Mouse (Mus musculus) splenic B cell, adult 2 months (primary cell): Measurements from ENCODE around the gene Hist1h1e.
A peak's percentile ranks its signal among the peaks of the same experiment; 100 is the strongest.
"Not testable (repeated sequence)": the region's sequence is repeated elsewhere in the genome, so short reads cannot be mapped to it uniquely, and the experiment has no call there.

ENCODE experiments used
- DNase-seq: peaks from one replicate; pipeline ENCODE4 v3.0.0-alpha.2; 2011; ENCODE audit warnings: low read depth, low spot score
- H3K27me3 ChIP-seq: 2 replicates; pipeline ENCODE4 v1.6.1; 2012; ENCODE audit warnings: mild to moderate bottlenecking, low read length, moderate library complexity, mixed read lengths; ENCODE audit not compliant: control insufficient read depth, poor library complexity, insufficient read depth, severe bottlenecking
- H3K36me3 ChIP-seq: 2 replicates; pipeline ENCODE4 v1.6.1; 2012; ENCODE audit warnings: mild to moderate bottlenecking, low read length, moderate library complexity, mixed read lengths; ENCODE audit not compliant: control insufficient read depth, poor library complexity, insufficient read depth, severe bottlenecking

The Hist1h1e gene

GRCm38 (mm10) chr13:23622175-23622671 lies at the start of gene Hist1h1e:
Gene Hist1h1e, minus strand, starts transcription at chr13:23622558.
- not testable (repeated sequence) for H3K27me3 ChIP-seq, H3K36me3 ChIP-seq
- peak; percentile 94 for DNase-seq

- Histone ChIP-seq H3K27me3 (no peaks in the 10 kb centered on the region), H3K36me3 (no peaks in the 10 kb centered on the region)
- no peak for DNase-seq
Measured at GRCm38 (mm10) chr13:23662536-23662935, 40.2 kb upstream of the Hist1h1e start.

- H3K36me3 ChIP-seq, result no peaks in the 10 kb centered on the region
- DNase-seq, result no peak
- H3K27me3 ChIP-seq, result no peaks in the 10 kb centered on the region
Measured at GRCm38 (mm10) chr13:23659636-23660366, 37.4 kb upstream of the Hist1h1e start.

GRCm38 (mm10) chr13:23630653-23631052 lies 8.3 kb upstream of the Hist1h1e start:
- peak; percentile 60 for DNase-seq
- Histone ChIP-seq H3K36me3 (no peaks in the 10 kb centered on the region), H3K27me3 (no peaks in the 10 kb centered on the region)

GRCm38 (mm10) chr13:23622861-23623450 lies 598 bp upstream of the Hist1h1e start:
- H3K27me3 ChIP-seq, result no peaks in the 10 kb centered on the region
- H3K36me3 ChIP-seq, result no peaks in the 10 kb centered on the region
- peak; percentile 27 for DNase-seq

- no peaks in the 10 kb centered on the region for H3K36me3 ChIP-seq
- no peaks in the 10 kb centered on the region for H3K27me3 ChIP-seq
- peak; percentile 89 for DNase-seq
Measured at GRCm38 (mm10) chr13:23621532-23622174, 705 bp downstream of the Hist1h1e start.

- peak; percentile 94 for DNase-seq
- Histone ChIP-seq H3K36me3 (no peaks in the 10 kb centered on the region), H3K27me3 (no peaks in the 10 kb centered on the region)
Measured at GRCm38 (mm10) chr13:23620733-23621531, 1.4 kb downstream of the Hist1h1e start, which contains the start of gene Hist1h2be. Gene Hist1h2be, minus strand, starts transcription at chr13:23621124.

GRCm38 (mm10) chr13:23620056-23620732 lies 2.2 kb downstream of the Hist1h1e start:
- no peaks in the 10 kb centered on the region for H3K27me3 ChIP-seq
- peak; percentile 27 for DNase-seq
- H3K36me3 ChIP-seq, result no peaks in the 10 kb centered on the region

GRCm38 (mm10) chr13:23611638-23612037 lies 10.7 kb downstream of the Hist1h1e start:
- Histone ChIP-seq H3K36me3 (no peaks in the 10 kb centered on the region), H3K27me3 (no peaks in the 10 kb centered on the region)
- DNase-seq, result no peak

GRCm38 (mm10) chr13:23610393-23610792 lies 12.0 kb downstream of the Hist1h1e start:
- no peak for DNase-seq
- no peaks in the 10 kb centered on the region for H3K27me3 ChIP-seq
- H3K36me3 ChIP-seq, result no peaks in the 10 kb centered on the region

GRCm38 (mm10) chr13:23609844-23610243 lies 12.5 kb downstream of the Hist1h1e start:
- no peak for DNase-seq
- no peaks in the 10 kb centered on the region for H3K27me3 ChIP-seq
- H3K36me3 ChIP-seq, result no peaks in the 10 kb centered on the region

GRCm38 (mm10) chr13:23609209-23609608 lies 13.1 kb downstream of the Hist1h1e start:
- Histone ChIP-seq H3K36me3 (no peaks in the 10 kb centered on the region), H3K27me3 (no peaks in the 10 kb centered on the region)
- no peak for DNase-seq

GRCm38 (mm10) chr13:23605052-23605451 lies 17.3 kb downstream of the Hist1h1e start:
- DNase-seq, result no peak
- no peaks in the 10 kb centered on the region for H3K27me3 ChIP-seq
- no peaks in the 10 kb centered on the region for H3K36me3 ChIP-seq

- no peaks in the 10 kb centered on the region for H3K27me3 ChIP-seq
- no peak for DNase-seq
- H3K36me3 ChIP-seq, result no peaks in the 10 kb centered on the region
Measured at GRCm38 (mm10) chr13:23604452-23604851, 17.9 kb downstream of the Hist1h1e start.
